Mouse (Mus musculus): ENCODE measurements around the gene Mybphl. TPM values are rescaled to one million over a fixed set of nuclear protein-coding genes. Genes with fewer than 3 reads are reported as not detected.
A peak's percentile ranks its signal among the peaks of the same experiment; 100 is the strongest.

The Mybphl gene
- total and polyA plus RNA-seq, 3 experiments: not detected

- peaks cover 31% of the 10 kb centered on the region for H3K27me3 ChIP-seq (ENCODE audit: insufficient read depth, low read length)
Measured at GRCm38 (mm10) chr3:108409656-108410358, 45.1 kb downstream of the Mybphl start.

GRCm38 (mm10) chr3:108410359-108410714, 45.6 kb downstream of the Mybphl start:
- no peak for TF ChIP-seq CTCF (IDR thresholded peaks at IDR 0.05; ENCODE audit: low read depth, low read length)
- TF ChIP-seq GATA2 (IDR thresholded peaks at IDR 0.05; ENCODE audit: borderline replicate concordance, low read depth, low read length): no peak
- TF ChIP-seq POLR2AphosphoS5 (IDR thresholded peaks at IDR 0.05; ENCODE audit: insufficient replicate concordance, low read depth, low read length): no peak
- no peak for TF ChIP-seq TAL1 (conservative IDR thresholded peaks at IDR 0.05; ENCODE audit: low read depth, low read length)
- no peak for TF ChIP-seq GATA1 (IDR thresholded peaks at IDR 0.05; ENCODE audit: borderline replicate concordance, low read length)
- Histone ChIP-seq H3K4me1 (ENCODE audit: insufficient read depth, low read depth, low read length) (no peaks in the 10 kb centered on the region), H3K4me3 (ENCODE audit: low read depth, low read length) (no peak overlapping the region), H3K36me3 (replicated peaks) (no peaks in the 10 kb centered on the region), H3K27me3 (ENCODE audit: insufficient read depth, low read length) (peaks cover 34% of the 10 kb centered on the region), H3K9me3 (replicated peaks) (peaks cover 28% of the 10 kb centered on the region)
- DNase-seq (ENCODE audit: low spot score): no peak
- no peak for ATAC-seq (ENCODE audit: extremely low read depth, insufficient number of reproducible peaks, low FRiP score, poor library complexity, severe bottlenecking)

More at GRCm38 (mm10) chr3:108409656-108410358, 45.1 kb downstream of the Mybphl start:
- TF ChIP-seq POLR2AphosphoS5 (IDR thresholded peaks at IDR 0.05; ENCODE audit: insufficient replicate concordance, low read depth, low read length) (no peak), CTCF (IDR thresholded peaks at IDR 0.05; ENCODE audit: low read depth, low read length) (no peak), TAL1 (conservative IDR thresholded peaks at IDR 0.05; ENCODE audit: low read depth, low read length) (no peak), GATA1 (IDR thresholded peaks at IDR 0.05; ENCODE audit: borderline replicate concordance, low read length) (no peak), GATA2 (IDR thresholded peaks at IDR 0.05; ENCODE audit: borderline replicate concordance, low read depth, low read length) (no peak)
- Histone ChIP-seq H3K4me1 (ENCODE audit: insufficient read depth, low read depth, low read length) (no peaks in the 10 kb centered on the region), H3K4me3 (ENCODE audit: low read depth, low read length) (no peak overlapping the region), H3K9me3 (replicated peaks) (peaks cover 23% of the 10 kb centered on the region), H3K36me3 (replicated peaks) (no peaks in the 10 kb centered on the region)
- DNase-seq (ENCODE audit: low spot score): no peak
- no peak for ATAC-seq (ENCODE audit: extremely low read depth, insufficient number of reproducible peaks, low FRiP score, poor library complexity, severe bottlenecking)

GRCm38 (mm10) chr3:108411026-108411753, 46.5 kb downstream of the Mybphl start:
- ATAC-seq (ENCODE audit: extremely low read depth, insufficient number of reproducible peaks, low FRiP score, poor library complexity, severe bottlenecking): no peak
- Histone ChIP-seq H3K4me1 (ENCODE audit: insufficient read depth, low read depth, low read length) (no peaks in the 10 kb centered on the region), H3K27me3 (ENCODE audit: insufficient read depth, low read length) (peaks cover 32% of the 10 kb centered on the region), H3K36me3 (replicated peaks) (no peaks in the 10 kb centered on the region), H3K4me3 (ENCODE audit: low read depth, low read length) (no peak overlapping the region), H3K9me3 (replicated peaks) (peaks cover 35% of the 10 kb centered on the region)
- TF ChIP-seq GATA1 (IDR thresholded peaks at IDR 0.05; ENCODE audit: borderline replicate concordance, low read length) (no peak), CTCF (IDR thresholded peaks at IDR 0.05; ENCODE audit: low read depth, low read length) (no peak), GATA2 (IDR thresholded peaks at IDR 0.05; ENCODE audit: borderline replicate concordance, low read depth, low read length) (no peak), POLR2AphosphoS5 (IDR thresholded peaks at IDR 0.05; ENCODE audit: insufficient replicate concordance, low read depth, low read length) (no peak), TAL1 (conservative IDR thresholded peaks at IDR 0.05; ENCODE audit: low read depth, low read length) (no peak)
- DNase-seq (ENCODE audit: low spot score): no peak

- no peak for DNase-seq (ENCODE audit: low spot score)
- H3K27me3 ChIP-seq (ENCODE audit: insufficient read depth, low read length): peaks cover 30% of the 10 kb centered on the region
Measured at GRCm38 (mm10) chr3:108411754-108412121, 47.0 kb downstream of the Mybphl start.

GRCm38 (mm10) chr3:108413634-108414360, 49.1 kb downstream of the Mybphl start:
- H3K4me3 ChIP-seq (ENCODE audit: low read depth, low read length): peak overlapping the region; percentile 23; the same call in 1 of the 2 replicates
- DNase-seq (ENCODE audit: low spot score): no peak
- H3K9me3 ChIP-seq (replicated peaks): peaks cover 38% of the 10 kb centered on the region
- H3K36me3 ChIP-seq (replicated peaks): no peaks in the 10 kb centered on the region
- TF ChIP-seq TAL1 (conservative IDR thresholded peaks at IDR 0.05; ENCODE audit: low read depth, low read length): no peak
- no peak for TF ChIP-seq GATA1 (IDR thresholded peaks at IDR 0.05; ENCODE audit: borderline replicate concordance, low read length)
- TF ChIP-seq GATA2 (IDR thresholded peaks at IDR 0.05; ENCODE audit: borderline replicate concordance, low read depth, low read length): no peak
- TF ChIP-seq CTCF (IDR thresholded peaks at IDR 0.05; ENCODE audit: low read depth, low read length): no peak
- no peak for TF ChIP-seq POLR2AphosphoS5 (IDR thresholded peaks at IDR 0.05; ENCODE audit: insufficient replicate concordance, low read depth, low read length)
- no peaks in the 10 kb centered on the region for H3K4me1 ChIP-seq (ENCODE audit: insufficient read depth, low read depth, low read length)
- H3K27me3 ChIP-seq (ENCODE audit: insufficient read depth, low read length): peaks cover 36% of the 10 kb centered on the region
- ATAC-seq (ENCODE audit: extremely low read depth, insufficient number of reproducible peaks, low FRiP score, poor library complexity, severe bottlenecking): no peak

More at GRCm38 (mm10) chr3:108411754-108412121, 47.0 kb downstream of the Mybphl start:
- Histone ChIP-seq H3K4me3 (ENCODE audit: low read depth, low read length) (no peak overlapping the region), H3K4me1 (ENCODE audit: insufficient read depth, low read depth, low read length) (no peaks in the 10 kb centered on the region), H3K9me3 (replicated peaks) (peaks cover 38% of the 10 kb centered on the region), H3K36me3 (replicated peaks) (no peaks in the 10 kb centered on the region)
- no peak for TF ChIP-seq TAL1 (conservative IDR thresholded peaks at IDR 0.05; ENCODE audit: low read depth, low read length)
- TF ChIP-seq GATA1 (IDR thresholded peaks at IDR 0.05; ENCODE audit: borderline replicate concordance, low read length): no peak
- TF ChIP-seq POLR2AphosphoS5 (IDR thresholded peaks at IDR 0.05; ENCODE audit: insufficient replicate concordance, low read depth, low read length): no peak
- TF ChIP-seq CTCF (IDR thresholded peaks at IDR 0.05; ENCODE audit: low read depth, low read length): no peak
- no peak for TF ChIP-seq GATA2 (IDR thresholded peaks at IDR 0.05; ENCODE audit: borderline replicate concordance, low read depth, low read length)
- no peak for ATAC-seq (ENCODE audit: extremely low read depth, insufficient number of reproducible peaks, low FRiP score, poor library complexity, severe bottlenecking)

Measured in G1E (cell line).